Mouse (Mus musculus) hindbrain, embryonic 14.5 days (tissue): ENCODE data around the gene Tmsb15b1. TPM values are rescaled to one million over a fixed set of nuclear protein-coding genes. Genes with fewer than 3 reads are reported as not detected.
"Not testable (repeated sequence)": the region's sequence is repeated elsewhere in the genome, so short reads cannot be mapped to it uniquely, and the experiment has no call there.

Experiments used
- ATAC-seq: fragments of 200-750 bp; cut with Nextera tagmentation; 2 replicates; pipeline ENCODE4 v1.8.0; 2017; ENCODE audit warnings: moderate number of reproducible peaks, mild to moderate bottlenecking, moderate TSS enrichment, moderate library complexity; ENCODE audit not compliant: low FRiP score
- DNase-seq: peaks from one replicate; pipeline ENCODE4 v3.0.0-alpha.2; 2015; ENCODE audit warnings: low spot score
- H3K27ac ChIP-seq: fragments of 300-500 bp; sonication (generic); 2 replicates; pipeline ENCODE4 v1.5.1; 2014; ENCODE audit warnings: mild to moderate bottlenecking, moderate library complexity
- H3K27me3 ChIP-seq: fragments of 300-500 bp; sonication (generic); 2 replicates; pipeline ENCODE4 v1.6.1; 2014; ENCODE audit warnings: mild to moderate bottlenecking, low read length, mixed read lengths; ENCODE audit not compliant: control insufficient read depth, insufficient read depth
- H3K36me3 ChIP-seq: fragments of 300-500 bp; sonication (generic); replicated peaks from 2 replicates; pipeline ENCODE4 v1.6.1; 2014; ENCODE audit not compliant: control insufficient read depth, insufficient read depth
- H3K4me1 ChIP-seq: fragments of 300-500 bp; sonication (generic); replicated peaks from 2 replicates; pipeline ENCODE4 v1.6.1; 2014; ENCODE audit warnings: antibody characterized with exemption, low read length, mixed read lengths; ENCODE audit not compliant: control insufficient read depth, insufficient read depth
- H3K4me2 ChIP-seq: fragments of 300-500 bp; sonication (generic); replicated peaks from 2 replicates; pipeline ENCODE4 v1.6.1; 2014; ENCODE audit warnings: mild to moderate bottlenecking, moderate library complexity
- H3K4me3 ChIP-seq: fragments of 300-500 bp; sonication (generic); replicated peaks from 2 replicates; pipeline ENCODE4 v1.5.1; 2014; ENCODE audit warnings: mild to moderate bottlenecking, low read length
- H3K9ac ChIP-seq: fragments of 300-500 bp; sonication (generic); 2 replicates; pipeline ENCODE4 v1.6.1; 2014
- H3K9me3 ChIP-seq: fragments of 300-500 bp; sonication (generic); 2 replicates; pipeline ENCODE4 v1.6.1; 2016; ENCODE audit warnings: low read length; ENCODE audit not compliant: control insufficient read depth
- WGBS: fragments of 180-500 bp; shearing (Covaris S2); extraction: QIAGEN DNeasy Blood & Tissue Kit; methylation state at CpG from one replicate; pipeline ENCODE4 v1.1.7; 2014; 5-methylcytosine and 5-hydroxymethylcytosine counted together
- polyA plus RNA-seq: library from polyadenylated mRNA; unstranded; fragments of >200 nt; fragmentation: Nextera tagmentation; extraction: Ambion mirVana; gene quantifications from 2 replicates; pipeline ENCODE4 v1.2.1, GENCODE M21; 2014

The Tmsb15b1 gene
- polyA plus RNA-seq, 1 experiment from 2014 or later, result 33.1 TPM

DNA sequence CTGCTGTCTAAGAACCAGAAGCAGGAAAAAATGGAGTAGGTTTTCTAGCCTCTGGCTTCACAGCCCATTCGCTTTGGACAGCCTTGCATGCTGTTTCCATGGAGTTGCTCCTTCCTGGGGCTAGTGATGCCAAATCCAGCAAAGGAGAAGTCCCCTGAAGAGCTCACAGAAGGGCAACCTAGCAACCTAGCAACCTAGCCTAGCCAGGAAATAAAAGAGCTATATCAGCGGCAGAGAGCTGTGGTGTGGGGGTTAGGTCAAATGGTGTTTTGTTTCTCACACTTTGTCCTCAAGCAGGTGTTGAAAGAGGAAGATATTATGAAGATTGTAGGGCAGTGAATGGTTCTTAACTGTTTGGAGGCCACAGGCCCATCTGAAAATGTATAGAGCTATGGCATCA lies 14.6 kb upstream of the Tmsb15b1 start:
- no peaks in the 10 kb centered on the region; the same call in 1 of the 2 replicates for H3K36me3 ChIP-seq
- no peak for DNase-seq

DNA sequence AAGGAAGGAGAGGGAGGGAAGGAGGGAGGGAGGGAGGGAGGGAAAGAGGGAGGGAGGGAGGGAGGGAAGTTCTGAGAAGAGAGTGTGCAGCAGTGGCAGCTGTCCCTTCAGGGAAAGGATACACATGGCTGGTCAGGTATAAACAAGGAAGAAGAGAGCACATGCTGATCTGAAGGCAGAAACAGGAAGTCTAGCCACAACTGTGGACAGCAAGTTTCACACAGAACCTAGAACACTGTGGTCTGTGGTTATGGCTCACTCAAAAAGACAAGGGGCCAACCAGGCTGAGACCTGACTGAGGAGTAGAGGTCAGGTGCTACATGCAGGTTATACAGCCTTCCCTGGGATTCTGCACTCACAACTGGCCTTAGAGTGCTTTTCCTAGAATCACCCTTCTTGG lies 9.4 kb upstream of the Tmsb15b1 start:
- no peak for ATAC-seq
- no peaks in the 10 kb centered on the region for H3K4me1 ChIP-seq
- H3K36me3 ChIP-seq, result no peaks in the 10 kb centered on the region
- H3K27me3 ChIP-seq, result no peaks in the 10 kb centered on the region
- no peak overlapping the region for H3K4me2 ChIP-seq
- no peaks in the 10 kb centered on the region for H3K9me3 ChIP-seq
- H3K27ac ChIP-seq, result no peak overlapping the region
- no peak for DNase-seq
- no peak overlapping the region for H3K4me3 ChIP-seq
- no peak overlapping the region for H3K9ac ChIP-seq

More for the DNA sequence above, 14.6 kb upstream of the Tmsb15b1 start:
- H3K4me2 ChIP-seq, result peak overlapping the region; percentile 64
- peaks cover 14% of the 10 kb centered on the region for H3K4me1 ChIP-seq
- H3K9ac ChIP-seq, result no peak overlapping the region
- no peaks in the 10 kb centered on the region; the same call in 1 of the 2 replicates for H3K27me3 ChIP-seq
- ATAC-seq, result no peak
- no peak overlapping the region for H3K27ac ChIP-seq
- H3K4me3 ChIP-seq, result no peak overlapping the region
- no peaks in the 10 kb centered on the region for H3K9me3 ChIP-seq
- WGBS, result 49% methylated on average over 2 of the region's 2 CpGs

DNA sequence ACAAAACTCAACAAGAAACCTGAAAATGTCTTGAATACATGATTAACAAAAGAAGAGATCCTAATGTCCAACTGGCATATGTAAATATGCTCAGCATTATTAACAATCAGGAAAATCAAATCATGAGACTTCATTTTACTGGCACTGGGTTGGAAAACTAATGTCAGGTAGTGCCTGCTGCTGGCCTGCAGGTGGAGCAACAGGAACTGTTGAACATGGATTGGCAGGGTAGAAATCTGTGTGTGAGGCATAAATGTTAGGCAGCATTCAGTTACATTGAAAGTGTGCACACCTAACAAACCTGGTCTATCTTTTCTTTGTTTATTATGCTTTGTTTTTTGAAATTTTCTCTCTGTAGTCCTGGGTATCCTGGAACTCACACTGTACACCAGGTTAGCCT lies 1.9 kb upstream of the Tmsb15b1 start:
- Histone ChIP-seq H3K4me3 (no peak overlapping the region), H3K9me3 (no peaks in the 10 kb centered on the region), H3K4me2 (no peak overlapping the region), H3K4me1 (no peaks in the 10 kb centered on the region), H3K36me3 (no peaks in the 10 kb centered on the region), H3K27ac (no peak overlapping the region), H3K9ac (no peak overlapping the region), H3K27me3 (no peaks in the 10 kb centered on the region)
- DNase-seq (no peak), ATAC-seq (no peak)

DNA sequence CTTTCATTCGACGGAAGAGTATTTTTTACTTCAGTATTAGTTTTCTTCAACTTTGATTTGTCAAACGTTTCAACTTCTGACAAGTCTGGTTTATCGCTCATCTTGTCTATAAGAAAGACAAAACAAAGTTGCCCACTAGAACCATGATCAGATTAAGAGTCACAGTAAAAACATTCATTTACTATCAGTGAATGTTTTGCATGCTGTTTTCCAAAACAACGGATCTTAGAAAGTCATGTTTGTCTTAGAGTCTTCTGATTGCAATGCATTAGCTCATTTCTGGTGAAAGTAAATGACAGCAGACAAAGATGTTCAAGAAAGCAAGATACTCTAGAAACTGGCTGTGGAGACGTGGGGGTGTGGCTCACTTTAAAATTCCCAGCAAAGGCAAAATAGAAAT lies 1.3 kb downstream of the Tmsb15b1 start, which contains the start of gene Tmsb15b2:
Tmsb15b2 (minus strand) TSS at position 101 of the 400 bp plus-strand sequence.
- WGBS, result 87% methylated on average over 6 of the region's 6 CpGs
- Histone ChIP-seq H3K9ac (peak within 1 kb of the TSS; percentile 53), H3K4me2 (peak within 1 kb of the TSS; percentile 56), H3K4me3 (peak within 1 kb of the TSS; percentile 41)
- H3K9me3 ChIP-seq, H3K4me1 ChIP-seq, DNase-seq, H3K27me3 ChIP-seq, ATAC-seq, H3K36me3 ChIP-seq, H3K27ac ChIP-seq: not testable (repeated sequence)

DNA sequence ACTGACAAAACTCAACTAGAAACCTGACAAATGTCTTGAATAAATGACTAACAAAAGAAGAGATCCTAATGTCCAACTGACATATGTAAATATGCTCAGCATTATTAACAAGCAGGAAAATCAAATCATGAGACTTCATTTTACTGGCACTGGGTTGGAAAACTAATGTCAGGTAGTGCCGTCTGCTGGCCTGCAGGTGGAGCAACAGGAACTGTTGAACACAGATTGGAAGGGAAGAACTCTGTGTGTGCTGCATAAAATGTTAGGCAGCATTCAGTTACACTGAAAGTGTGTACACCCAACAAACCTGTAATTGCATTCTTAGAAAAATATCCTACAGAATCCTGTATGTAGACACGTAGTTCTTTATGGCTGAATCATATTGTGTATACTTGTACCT lies 17.0 kb downstream of the Tmsb15b1 start:
- Histone ChIP-seq H3K36me3 (no peaks in the 10 kb centered on the region), H3K27me3 (no peaks in the 10 kb centered on the region), H3K4me2 (no peak overlapping the region), H3K9ac (no peak overlapping the region), H3K4me3 (no peak overlapping the region), H3K9me3 (no peaks in the 10 kb centered on the region), H3K27ac (no peak overlapping the region), H3K4me1 (no peaks in the 10 kb centered on the region)
- no peak for DNase-seq
- ATAC-seq, result no peak
- 20% methylated on average over 2 of the region's 2 CpGs for WGBS

DNA sequence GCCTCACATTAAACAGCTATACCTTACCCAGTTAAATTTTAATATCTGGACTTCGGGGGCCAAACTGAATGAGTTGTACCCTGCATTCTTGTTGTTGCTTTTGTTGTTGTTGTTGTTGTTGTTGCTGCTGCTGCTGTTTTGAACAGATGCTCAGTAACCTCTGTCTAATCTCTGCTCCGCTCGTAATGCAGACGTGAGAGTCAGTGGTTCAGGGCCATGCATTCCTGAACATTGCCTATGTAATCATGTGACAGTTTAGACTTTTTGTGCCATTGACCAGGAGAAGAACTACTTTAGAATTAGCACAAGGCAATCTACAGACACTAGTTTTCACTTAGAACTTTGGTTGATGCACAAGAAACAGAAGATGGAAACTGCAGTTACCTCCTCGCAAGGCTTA lies 18.4 kb downstream of the Tmsb15b1 start:
- Histone ChIP-seq H3K9ac (peak overlapping the region; percentile 36; the same call in 1 of the 2 replicates), H3K4me2 (peak overlapping the region; percentile 50), H3K4me3 (peak overlapping the region; percentile 39), H3K27ac (0 out of 2 replicates have a peak overlapping the region, but pooled peaks have one; percentile 7)
- not testable (repeated sequence) for H3K36me3 ChIP-seq, H3K4me1 ChIP-seq, H3K9me3 ChIP-seq, H3K27me3 ChIP-seq, DNase-seq
- ATAC-seq, result peak; percentile 23; the same call in 1 of the 2 replicates
- WGBS, result 67% methylated on average over 5 of the region's 5 CpGs

DNA sequence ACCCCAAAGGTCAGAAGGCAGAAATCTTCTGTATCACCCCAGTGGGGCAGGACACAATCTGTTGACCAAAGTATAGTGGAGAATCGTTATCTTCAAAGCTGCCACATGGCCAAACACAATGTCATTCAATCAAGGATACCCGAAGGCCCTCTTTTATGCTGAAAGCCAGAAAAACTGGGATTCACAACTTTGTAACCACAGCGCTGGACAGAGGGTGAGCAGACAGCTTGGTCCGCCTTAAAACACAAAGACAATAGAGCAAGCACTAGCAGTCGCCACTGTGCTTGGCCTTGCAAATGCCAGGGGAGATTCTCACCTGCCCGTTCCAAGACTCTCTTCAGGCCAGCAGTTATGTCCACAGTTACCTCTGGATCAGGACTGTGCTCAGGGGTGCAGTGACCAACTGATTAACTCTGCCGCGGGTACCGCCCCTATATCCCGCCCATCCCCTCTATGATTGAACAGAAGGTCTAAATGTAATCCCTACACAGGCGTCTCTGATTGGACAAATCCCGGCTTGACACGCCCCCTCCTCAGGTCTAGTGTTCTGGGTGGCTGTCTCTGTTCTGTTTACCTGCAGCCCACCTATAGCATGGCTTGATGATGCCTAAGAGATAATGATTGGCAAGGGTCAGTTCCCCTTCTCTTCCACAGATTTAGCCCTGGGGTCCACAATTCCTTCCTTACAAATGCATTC lies 18.9 kb downstream of the Tmsb15b1 start:
- Histone ChIP-seq H3K4me2 (peak overlapping the region; percentile 50), H3K27ac (0 out of 2 replicates have a peak overlapping the region, but pooled peaks have one; percentile 7), H3K4me3 (peak overlapping the region; percentile 39), H3K9ac (peak overlapping the region; percentile 47)
- 24% methylated on average over 13 of the region's 13 CpGs for WGBS
- H3K9me3 ChIP-seq, H3K36me3 ChIP-seq, H3K4me1 ChIP-seq, H3K27me3 ChIP-seq: not testable (repeated sequence)
- ATAC-seq (peak; percentile 100), DNase-seq (peak; percentile 69)

DNA sequence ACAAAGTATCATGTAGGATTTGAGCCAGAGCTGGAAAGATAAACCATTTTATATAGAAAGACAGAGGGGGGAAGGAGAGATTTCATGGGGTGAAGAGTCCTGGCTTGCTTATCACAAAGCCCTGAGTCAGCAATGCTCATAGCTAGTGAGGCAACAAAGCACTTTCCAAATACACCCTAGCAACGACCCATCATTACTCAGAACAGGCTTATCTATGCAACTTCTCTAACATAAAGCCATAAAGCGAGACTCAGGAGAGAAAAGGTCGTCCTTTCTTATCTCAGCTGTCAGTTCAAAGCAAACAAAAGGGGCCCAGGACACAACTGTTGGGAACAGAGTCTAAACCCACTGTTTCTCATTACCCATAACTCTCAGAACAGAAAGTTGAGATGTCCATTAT lies 38.7 kb downstream of the Tmsb15b1 start:
- H3K9me3 ChIP-seq, result no peaks in the 10 kb centered on the region
- no peak overlapping the region for H3K4me2 ChIP-seq
- no peak for ATAC-seq
- 52% methylated on average over 3 of the region's 3 CpGs for WGBS
- DNase-seq, result no peak
- no peak overlapping the region for H3K9ac ChIP-seq
- H3K4me3 ChIP-seq, result no peak overlapping the region
- no peaks in the 10 kb centered on the region for H3K4me1 ChIP-seq
- no peak overlapping the region for H3K27ac ChIP-seq
- H3K36me3 ChIP-seq, result no peaks in the 10 kb centered on the region
- H3K27me3 ChIP-seq, result no peaks in the 10 kb centered on the region

DNA sequence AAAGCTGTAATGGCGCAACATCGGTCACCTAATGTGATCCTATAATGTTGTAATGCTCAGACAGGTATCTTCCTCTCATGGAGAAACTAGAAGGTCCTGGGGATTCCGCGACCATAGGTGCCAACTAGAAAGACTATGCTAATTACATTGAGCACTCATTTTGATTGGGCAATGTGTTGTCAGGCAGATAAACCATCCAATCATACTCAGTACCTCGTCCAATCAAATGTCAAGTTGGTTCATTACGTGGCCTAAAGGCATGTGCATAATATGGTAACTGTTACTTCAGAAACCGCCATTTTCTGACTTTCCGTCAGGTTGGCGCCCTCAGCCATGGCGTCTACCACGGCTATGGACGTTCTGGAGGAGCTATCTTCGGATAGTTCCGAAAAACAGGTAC lies 49.6 kb downstream of the Tmsb15b1 start, which contains the start of gene H2bfm:
H2bfm (plus strand) TSS at position 295 of the 400 bp plus-strand sequence.
- no peaks in the 10 kb centered on the region for H3K36me3 ChIP-seq
- H3K4me1 ChIP-seq, result no peaks in the 10 kb centered on the region
- no peak within 1 kb of the TSS for H3K4me3 ChIP-seq
- WGBS, result 94% methylated on average over 14 of the region's 14 CpGs
- no peaks in the 10 kb centered on the region for H3K27me3 ChIP-seq
- DNase-seq (no peak), ATAC-seq (no peak)
- no peak within 1 kb of the TSS for H3K9ac ChIP-seq
- 0 out of 2 replicates have a peak, but pooled peaks cover 12% of the 10 kb centered on the region for H3K9me3 ChIP-seq
- H3K27ac ChIP-seq, result no peak within 1 kb of the TSS
- no peak within 1 kb of the TSS for H3K4me2 ChIP-seq
